Mouse (Mus musculus): Measurements from ENCODE around the gene Slc9a3r1. TPM values are rescaled to one million over a fixed set of nuclear protein-coding genes. Genes with fewer than 3 reads are reported as not detected.

The Slc9a3r1 gene
- polyA plus RNA-seq, 1 experiment from 2014 or later: 165 TPM

GRCm38 (mm10) chr11:115192180-115192579 lies 29.0 kb downstream of the Slc9a3r1 start:
- H3K4me3 ChIP-seq (ENCODE audit: low read depth, low read length): no peak overlapping the region
- H3K36me3 ChIP-seq (ENCODE audit: control insufficient read depth, insufficient read depth, low read length): no peaks in the 10 kb centered on the region
- DNase-seq (ENCODE audit: low spot score) (no peak), ATAC-seq (replicated peaks; ENCODE audit: low FRiP score, low TSS enrichment, low read depth) (no peak)
- H3K4me1 ChIP-seq (replicated peaks; ENCODE audit: control insufficient read depth, insufficient read depth, low read length): peaks cover 8% of the 10 kb centered on the region; the same call in 1 of the 2 replicates
- no peak overlapping the region for H3K27ac ChIP-seq (ENCODE audit: low read depth)
- H3K4me2 ChIP-seq (ENCODE audit: low read length): no peak overlapping the region
- H3K9ac ChIP-seq (ENCODE audit: low read length): no peak overlapping the region
- 60% methylated on average over 9 of the region's 9 CpGs for WGBS
- H3K27me3 ChIP-seq (replicated peaks; ENCODE audit: control insufficient read depth, insufficient read depth, low read length): no peaks in the 10 kb centered on the region
- H3K9me3 ChIP-seq (ENCODE audit: control insufficient read depth, low read length): no peaks in the 10 kb centered on the region

DNA sequence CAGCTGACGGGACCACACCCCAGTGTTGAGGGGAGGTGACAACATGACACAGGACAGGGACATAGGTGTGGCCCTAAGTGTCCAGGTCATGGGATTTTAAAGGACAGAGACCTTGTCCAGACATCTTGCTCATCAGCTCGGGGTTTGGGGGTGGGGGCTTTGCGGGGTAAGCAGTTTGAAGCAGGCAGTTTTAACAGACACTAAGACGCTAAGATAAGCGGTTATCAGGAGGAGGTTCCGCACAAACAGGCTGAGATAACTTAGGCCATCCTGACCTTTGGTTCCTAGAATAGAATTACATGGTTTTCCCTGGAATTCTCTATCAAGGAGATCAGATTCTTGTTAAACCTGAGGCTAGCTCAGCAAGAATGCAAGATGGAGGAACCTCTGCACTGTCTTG lies 31.6 kb downstream of the Slc9a3r1 start:
- WGBS: 74% methylated on average over 6 of the region's 6 CpGs

GRCm38 (mm10) chr11:115195933-115196332 lies 32.8 kb downstream of the Slc9a3r1 start:
- Histone ChIP-seq H3K4me1 (replicated peaks; ENCODE audit: control insufficient read depth, insufficient read depth, low read length) (0 out of 2 replicates have a peak, but pooled peaks cover 2% of the 10 kb centered on the region), H3K9ac (ENCODE audit: low read length) (no peak overlapping the region), H3K27me3 (replicated peaks; ENCODE audit: control insufficient read depth, insufficient read depth, low read length) (no peaks in the 10 kb centered on the region), H3K36me3 (ENCODE audit: control insufficient read depth, insufficient read depth, low read length) (peaks cover 4% of the 10 kb centered on the region), H3K27ac (ENCODE audit: low read depth) (no peak overlapping the region), H3K9me3 (ENCODE audit: control insufficient read depth, low read length) (no peaks in the 10 kb centered on the region), H3K4me3 (ENCODE audit: low read depth, low read length) (no peak overlapping the region), H3K4me2 (ENCODE audit: low read length) (no peak overlapping the region)
- DNase-seq (ENCODE audit: low spot score) (no peak), ATAC-seq (replicated peaks; ENCODE audit: low FRiP score, low TSS enrichment, low read depth) (no peak)
- 75% methylated on average over 5 of the region's 5 CpGs for WGBS

More for the DNA sequence above, 31.6 kb downstream of the Slc9a3r1 start:
- Histone ChIP-seq H3K4me1 (replicated peaks; ENCODE audit: control insufficient read depth, insufficient read depth, low read length) (0 out of 2 replicates have a peak, but pooled peaks cover 2% of the 10 kb centered on the region), H3K4me3 (ENCODE audit: low read depth, low read length) (no peak overlapping the region), H3K36me3 (ENCODE audit: control insufficient read depth, insufficient read depth, low read length) (no peaks in the 10 kb centered on the region; the same call in 1 of the 2 replicates), H3K9me3 (ENCODE audit: control insufficient read depth, low read length) (no peaks in the 10 kb centered on the region), H3K4me2 (ENCODE audit: low read length) (no peak overlapping the region), H3K27me3 (replicated peaks; ENCODE audit: control insufficient read depth, insufficient read depth, low read length) (no peaks in the 10 kb centered on the region), H3K27ac (ENCODE audit: low read depth) (no peak overlapping the region), H3K9ac (ENCODE audit: low read length) (no peak overlapping the region)
- ATAC-seq (replicated peaks; ENCODE audit: low FRiP score, low TSS enrichment, low read depth): no peak
- no peak for DNase-seq (ENCODE audit: low spot score)

- H3K36me3 ChIP-seq (ENCODE audit: control insufficient read depth, insufficient read depth, low read length): peaks cover 16% of the 10 kb centered on the region
- no peaks in the 10 kb centered on the region for H3K4me1 ChIP-seq (replicated peaks; ENCODE audit: control insufficient read depth, insufficient read depth, low read length)
- H3K4me3 ChIP-seq (ENCODE audit: low read depth, low read length): no peak overlapping the region
- no peaks in the 10 kb centered on the region for H3K27me3 ChIP-seq (replicated peaks; ENCODE audit: control insufficient read depth, insufficient read depth, low read length)
- no peak overlapping the region for H3K4me2 ChIP-seq (ENCODE audit: low read length)
- H3K9ac ChIP-seq (ENCODE audit: low read length): no peak overlapping the region
- no peak for ATAC-seq (replicated peaks; ENCODE audit: low FRiP score, low TSS enrichment, low read depth)
- 73% methylated on average over 8 of the region's 8 CpGs for whole genome bisulfite sequencing
- no peak overlapping the region for H3K27ac ChIP-seq (ENCODE audit: low read depth)
- H3K9me3 ChIP-seq (ENCODE audit: control insufficient read depth, low read length): no peaks in the 10 kb centered on the region
- DNase-seq (ENCODE audit: low spot score): no peak
Measured at GRCm38 (mm10) chr11:115197558-115197957, 34.4 kb downstream of the Slc9a3r1 start.

GRCm38 (mm10) chr11:115198932-115199384 lies 35.8 kb downstream of the Slc9a3r1 start:
- H3K9ac ChIP-seq (ENCODE audit: low read length): no peak overlapping the region
- no peak for ATAC-seq (replicated peaks; ENCODE audit: low FRiP score, low TSS enrichment, low read depth)

GRCm38 (mm10) chr11:115200520-115200919 lies 37.4 kb downstream of the Slc9a3r1 start:
- 94% methylated on average over 4 of the region's 4 CpGs for WGBS

More at GRCm38 (mm10) chr11:115198932-115199384, 35.8 kb downstream of the Slc9a3r1 start:
- Histone ChIP-seq H3K9me3 (ENCODE audit: control insufficient read depth, low read length) (no peaks in the 10 kb centered on the region), H3K36me3 (ENCODE audit: control insufficient read depth, insufficient read depth, low read length) (peaks cover 16% of the 10 kb centered on the region), H3K4me2 (ENCODE audit: low read length) (no peak overlapping the region), H3K27ac (ENCODE audit: low read depth) (no peak overlapping the region), H3K27me3 (replicated peaks; ENCODE audit: control insufficient read depth, insufficient read depth, low read length) (no peaks in the 10 kb centered on the region), H3K4me3 (ENCODE audit: low read depth, low read length) (no peak overlapping the region), H3K4me1 (replicated peaks; ENCODE audit: control insufficient read depth, insufficient read depth, low read length) (no peaks in the 10 kb centered on the region)
- no peak for DNase-seq (ENCODE audit: low spot score)
- WGBS: 46% methylated on average over 12 of the region's 12 CpGs

GRCm38 (mm10) chr11:115202316-115202715 lies 39.2 kb downstream of the Slc9a3r1 start:
- WGBS: 13% methylated on average over 12 of the region's 12 CpGs
- H3K9me3 ChIP-seq (ENCODE audit: control insufficient read depth, low read length): no peaks in the 10 kb centered on the region
- H3K4me3 ChIP-seq (ENCODE audit: low read depth, low read length): no peak overlapping the region
- peak; percentile 59 for ATAC-seq (replicated peaks; ENCODE audit: low FRiP score, low TSS enrichment, low read depth)
- H3K36me3 ChIP-seq (ENCODE audit: control insufficient read depth, insufficient read depth, low read length): peaks cover 30% of the 10 kb centered on the region
- DNase-seq (ENCODE audit: low spot score): peak; percentile 92
- H3K4me2 ChIP-seq (ENCODE audit: low read length): no peak overlapping the region
- H3K9ac ChIP-seq (ENCODE audit: low read length): no peak overlapping the region
- no peaks in the 10 kb centered on the region for H3K27me3 ChIP-seq (replicated peaks; ENCODE audit: control insufficient read depth, insufficient read depth, low read length)
- no peaks in the 10 kb centered on the region for H3K4me1 ChIP-seq (replicated peaks; ENCODE audit: control insufficient read depth, insufficient read depth, low read length)
- no peak overlapping the region for H3K27ac ChIP-seq (ENCODE audit: low read depth)

More at GRCm38 (mm10) chr11:115200520-115200919, 37.4 kb downstream of the Slc9a3r1 start:
- Histone ChIP-seq H3K4me3 (ENCODE audit: low read depth, low read length) (no peak overlapping the region), H3K36me3 (ENCODE audit: control insufficient read depth, insufficient read depth, low read length) (peaks cover 24% of the 10 kb centered on the region), H3K9me3 (ENCODE audit: control insufficient read depth, low read length) (no peaks in the 10 kb centered on the region), H3K27me3 (replicated peaks; ENCODE audit: control insufficient read depth, insufficient read depth, low read length) (no peaks in the 10 kb centered on the region), H3K4me2 (ENCODE audit: low read length) (no peak overlapping the region), H3K9ac (ENCODE audit: low read length) (no peak overlapping the region), H3K27ac (ENCODE audit: low read depth) (no peak overlapping the region), H3K4me1 (replicated peaks; ENCODE audit: control insufficient read depth, insufficient read depth, low read length) (no peaks in the 10 kb centered on the region)
- no peak for DNase-seq (ENCODE audit: low spot score)
- no peak for ATAC-seq (replicated peaks; ENCODE audit: low FRiP score, low TSS enrichment, low read depth)

DNA sequence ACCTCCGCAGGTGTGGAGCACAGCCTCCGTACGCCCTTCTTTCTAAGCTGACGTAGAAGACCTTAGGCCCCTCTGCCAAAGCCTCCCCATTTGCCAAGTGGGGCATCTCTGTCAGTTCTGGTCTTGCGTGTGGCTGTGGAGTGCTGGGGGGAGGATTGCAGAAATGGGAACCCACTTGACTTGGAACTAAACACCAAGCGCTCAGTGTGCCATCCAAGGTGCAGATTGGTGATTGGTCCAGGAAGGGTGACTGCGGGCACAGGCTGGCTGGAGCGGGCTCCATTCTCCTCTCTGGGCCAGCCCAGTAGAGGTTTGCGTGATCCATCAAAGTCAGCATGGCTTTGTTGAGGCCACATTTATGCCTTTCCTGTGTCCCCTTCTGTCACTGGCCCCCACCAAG lies 39.6 kb downstream of the Slc9a3r1 start:
- no peak overlapping the region for H3K4me3 ChIP-seq (ENCODE audit: low read depth, low read length)
- ATAC-seq (replicated peaks; ENCODE audit: low FRiP score, low TSS enrichment, low read depth) (no peak), DNase-seq (ENCODE audit: low spot score) (no peak)
- no peak overlapping the region for H3K4me2 ChIP-seq (ENCODE audit: low read length)
- peaks cover 31% of the 10 kb centered on the region for H3K36me3 ChIP-seq (ENCODE audit: control insufficient read depth, insufficient read depth, low read length)
- H3K27me3 ChIP-seq (replicated peaks; ENCODE audit: control insufficient read depth, insufficient read depth, low read length): no peaks in the 10 kb centered on the region
- 90% methylated on average over 9 of the region's 9 CpGs for WGBS
- no peaks in the 10 kb centered on the region for H3K9me3 ChIP-seq (ENCODE audit: control insufficient read depth, low read length)
- H3K27ac ChIP-seq (ENCODE audit: low read depth): no peak overlapping the region
- H3K4me1 ChIP-seq (replicated peaks; ENCODE audit: control insufficient read depth, insufficient read depth, low read length): no peaks in the 10 kb centered on the region
- no peak overlapping the region for H3K9ac ChIP-seq (ENCODE audit: low read length)

GRCm38 (mm10) chr11:115208126-115208525 lies 45.0 kb downstream of the Slc9a3r1 start:
- 71% methylated on average over 12 of the region's 12 CpGs for WGBS
- Histone ChIP-seq H3K27ac (ENCODE audit: low read depth) (no peak overlapping the region), H3K36me3 (ENCODE audit: control insufficient read depth, insufficient read depth, low read length) (peaks cover 15% of the 10 kb centered on the region; the same call in 1 of the 2 replicates), H3K27me3 (replicated peaks; ENCODE audit: control insufficient read depth, insufficient read depth, low read length) (no peaks in the 10 kb centered on the region), H3K4me1 (replicated peaks; ENCODE audit: control insufficient read depth, insufficient read depth, low read length) (no peaks in the 10 kb centered on the region), H3K4me3 (ENCODE audit: low read depth, low read length) (no peak overlapping the region), H3K4me2 (ENCODE audit: low read length) (no peak overlapping the region), H3K9ac (ENCODE audit: low read length) (no peak overlapping the region), H3K9me3 (ENCODE audit: control insufficient read depth, low read length) (no peaks in the 10 kb centered on the region)
- ATAC-seq (replicated peaks; ENCODE audit: low FRiP score, low TSS enrichment, low read depth): no peak
- DNase-seq (ENCODE audit: low spot score): no peak

Measured in intestine, embryonic 14.5 days (tissue).